In genomic region chr5:131680127-131680845, GRCm38 (mm10) we compare ENCODE assay signal across 11 mouse cellular contexts.
DNase-seq lines count a peak whose midpoint lies in the region; ATAC-seq and TF ChIP-seq lines count a peak whose summit lies in the region.
"Had no signal": no experiment of that assay in that cellular context is flagged by ENCODE, and none has a peak within 500 bp of the region (broad histone marks: within the 10 kb centered on the region; RNA-seq: fewer than 3 reads in every experiment).

No protein-coding gene starts in this region.

- peak overlapping the region; percentile 66 for H3K27ac ChIP-seq in neural tube, embryonic 14.5 days (ENCODE audit: low read depth, low read length)
- H3K27ac ChIP-seq in stomach, postnatal 0 days (replicated peaks): no peak overlapping the region
- no peak overlapping the region for H3K27ac ChIP-seq in limb, embryonic 10.5 days
- H3K27ac ChIP-seq: gastrocnemius, adult 2 months had no signal

- peak; percentile 69 for ATAC-seq in neural tube, embryonic 14.5 days (ENCODE audit: low read depth)
- ATAC-seq in stomach, postnatal 0 days (ENCODE audit: low FRiP score, low TSS enrichment): no peak
- ATAC-seq: Patski had no signal

- H3K27me3 ChIP-seq in neural tube, embryonic 14.5 days (ENCODE audit: control insufficient read depth, insufficient read depth, low read length): no peaks in the 10 kb centered on the region
- H3K27me3 ChIP-seq in stomach, postnatal 0 days (ENCODE audit: control insufficient read depth, insufficient read depth, low read length): no peaks in the 10 kb centered on the region
- 0 out of 2 replicates have a peak, but pooled peaks cover 4% of the 10 kb centered on the region for H3K27me3 ChIP-seq in limb, embryonic 10.5 days (ENCODE audit: low read depth, poor library complexity, severe bottlenecking)

- no peak for TF ChIP-seq CTCF in stomach, postnatal 0 days (IDR thresholded peaks at IDR 0.05; ENCODE audit: low read depth)

- no peaks in the 10 kb centered on the region for H3K36me3 ChIP-seq in neural tube, embryonic 14.5 days (ENCODE audit: control insufficient read depth, insufficient read depth, low read length)
- no peaks in the 10 kb centered on the region for H3K36me3 ChIP-seq in stomach, postnatal 0 days (ENCODE audit: control insufficient read depth, insufficient read depth, low read length)
- peaks cover 6% of the 10 kb centered on the region; the same call in 1 of the 2 replicates for H3K36me3 ChIP-seq in limb, embryonic 10.5 days

- peak; percentile 67 to 85 for DNase-seq in cerebellum, postnatal 10 days
- no peak for DNase-seq in cerebellum, postnatal 25 days
- DNase-seq in frontal cortex, adult 2 months (ENCODE audit: extremely low spot score in 1 of 2, low spot score in 1 of 2): peak; percentile 46 to 64
- peak; percentile 66 to 91 for DNase-seq in layer of hippocampus, postnatal 14 days (ENCODE audit: low spot score in 2 of 2)
- no peak for DNase-seq in stomach, postnatal 0 days (ENCODE audit: low spot score)
- DNase-seq in heart, adult 8-10 months (ENCODE audit: low spot score): no peak
- no peak for DNase-seq in limb, embryonic 10.5 days (ENCODE audit: low spot score)
- DNase-seq: gastrocnemius, adult 2 months; thymus, adult 2 months had no signal

- H3K4me1 ChIP-seq in neural tube, embryonic 14.5 days (ENCODE audit: control insufficient read depth, insufficient read depth, low read length): peaks cover 13% of the 10 kb centered on the region
- no peaks in the 10 kb centered on the region for H3K4me1 ChIP-seq in stomach, postnatal 0 days (replicated peaks; ENCODE audit: control insufficient read depth, insufficient read depth)
- H3K4me1 ChIP-seq in limb, embryonic 10.5 days: peaks cover 11% of the 10 kb centered on the region

- no peak overlapping the region for H3K4me3 ChIP-seq in neural tube, embryonic 14.5 days (ENCODE audit: low read depth, low read length)
- H3K4me3 ChIP-seq in stomach, postnatal 0 days (ENCODE audit: low read depth, low read length): no peak overlapping the region
- no peak overlapping the region for H3K4me3 ChIP-seq in limb, embryonic 10.5 days
- H3K4me3 ChIP-seq: gastrocnemius, adult 2 months had no signal

- WGBS in neural tube, embryonic 14.5 days: 13% methylated on average over 12 of the region's 12 CpGs
- 82% methylated on average over 12 of the region's 12 CpGs for WGBS in stomach, postnatal 0 days
- 61% methylated on average over 12 of the region's 12 CpGs for WGBS in limb, embryonic 10.5 days

- no peaks in the 10 kb centered on the region for H3K9me3 ChIP-seq in neural tube, embryonic 14.5 days (ENCODE audit: control insufficient read depth, low read length)
- no peaks in the 10 kb centered on the region for H3K9me3 ChIP-seq in stomach, postnatal 0 days (ENCODE audit: control insufficient read depth, low read length)
- H3K9me3 ChIP-seq in limb, embryonic 10.5 days (replicated peaks): peaks cover 4% of the 10 kb centered on the region; the same call in 1 of the 2 replicates

- no peak overlapping the region for H3K9ac ChIP-seq in neural tube, embryonic 14.5 days (replicated peaks; ENCODE audit: low read depth, low read length)
- no peak overlapping the region for H3K9ac ChIP-seq in stomach, postnatal 0 days (ENCODE audit: low read length)

- TF ChIP-seq EP300 in stomach, postnatal 0 days (optimal IDR thresholded peaks at IDR 0.05): no peak

- no peak overlapping the region for H3K4me2 ChIP-seq in neural tube, embryonic 14.5 days (ENCODE audit: low read depth, low read length)
- no peak overlapping the region for H3K4me2 ChIP-seq in stomach, postnatal 0 days (replicated peaks; ENCODE audit: low read depth)

Comparison
In these comparisons a context has a peak if more than half of its experiments do, and no peak if none do; other contexts are left out.
1. DNase-seq: peak in cerebellum, postnatal 10 days (2 of 2), frontal cortex, adult 2 months (2 of 2) and layer of hippocampus, postnatal 14 days (2 of 2); none in cerebellum, postnatal 25 days (0 of 2), stomach, postnatal 0 days (single experiment), heart, adult 8-10 months (single experiment) and limb, embryonic 10.5 days (single experiment).